8 mouse cellular contexts compared by ENCODE assay signal in genomic region chr19:18420381-18420785, GRCm38 (mm10).
DNase-seq lines count a peak whose midpoint lies in the region; ATAC-seq and TF ChIP-seq lines count a peak whose summit lies in the region.
"Had no signal": no experiment of that assay in that cellular context is flagged by ENCODE, and none has a peak within 500 bp of the region (broad histone marks: within the 10 kb centered on the region; RNA-seq: fewer than 3 reads in every experiment).

No protein-coding gene starts in this region.

- no peaks in the 10 kb centered on the region for H3K9me3 ChIP-seq in embryonic facial prominence, embryonic 13.5 days
- no peaks in the 10 kb centered on the region for H3K9me3 ChIP-seq in limb, embryonic 11.5 days (ENCODE audit: control insufficient read depth, low read length)
- no peaks in the 10 kb centered on the region for H3K9me3 ChIP-seq in forebrain, embryonic 13.5 days (replicated peaks)
- H3K9me3 ChIP-seq: midbrain, embryonic 12.5 days had no signal

- no peak overlapping the region for H3K9ac ChIP-seq in embryonic facial prominence, embryonic 13.5 days
- H3K9ac ChIP-seq in limb, embryonic 11.5 days (ENCODE audit: low read length) = no peak overlapping the region
- H3K9ac ChIP-seq in forebrain, embryonic 13.5 days = no peak overlapping the region
- H3K9ac ChIP-seq: midbrain, embryonic 12.5 days had no signal

- H3K36me3 ChIP-seq in embryonic facial prominence, embryonic 13.5 days = no peaks in the 10 kb centered on the region
- H3K36me3 ChIP-seq in limb, embryonic 11.5 days (ENCODE audit: control insufficient read depth, insufficient read depth, low read length) = no peaks in the 10 kb centered on the region
- H3K36me3 ChIP-seq in forebrain, embryonic 13.5 days (ENCODE audit: poor library complexity, severe bottlenecking) = no peaks in the 10 kb centered on the region
- H3K36me3 ChIP-seq: midbrain, embryonic 12.5 days had no signal

- 18% methylated on average over 9 of the region's 9 CpGs for WGBS in embryonic facial prominence, embryonic 13.5 days
- 19% methylated on average over 9 of the region's 9 CpGs for WGBS in limb, embryonic 11.5 days
- WGBS in forebrain, embryonic 13.5 days = 79% methylated on average over 9 of the region's 9 CpGs

- H3K4me3 ChIP-seq in embryonic facial prominence, embryonic 13.5 days = no peak overlapping the region
- H3K4me3 ChIP-seq in limb, embryonic 11.5 days (ENCODE audit: low read depth, low read length) = no peak overlapping the region
- no peak overlapping the region for H3K4me3 ChIP-seq in forebrain, embryonic 13.5 days
- H3K4me3 ChIP-seq in left cerebral cortex, adult 2 months = no peak overlapping the region
- H3K4me3 ChIP-seq: midbrain, embryonic 12.5 days had no signal

- H3K4me1 ChIP-seq in embryonic facial prominence, embryonic 13.5 days = peaks cover 7% of the 10 kb centered on the region
- peaks cover 2% of the 10 kb centered on the region; the same call in 1 of the 2 replicates for H3K4me1 ChIP-seq in limb, embryonic 11.5 days (ENCODE audit: control insufficient read depth, insufficient read depth, low read length)
- H3K4me1 ChIP-seq in forebrain, embryonic 13.5 days = no peaks in the 10 kb centered on the region
- H3K4me1 ChIP-seq: midbrain, embryonic 12.5 days had no signal

- no peak for TF ChIP-seq CTCF in left cerebral cortex, adult 2 months (IDR thresholded peaks at IDR 0.05)

- 0 out of 2 replicates have a peak overlapping the region, but pooled peaks have one; percentile 1 for H3K27ac ChIP-seq in embryonic facial prominence, embryonic 13.5 days
- no peak overlapping the region for H3K27ac ChIP-seq in limb, embryonic 11.5 days (replicated peaks; ENCODE audit: low read depth, low read length)
- H3K27ac ChIP-seq in forebrain, embryonic 13.5 days = no peak overlapping the region
- no peak overlapping the region for H3K27ac ChIP-seq in left cerebral cortex, adult 2 months
- H3K27ac ChIP-seq: midbrain, embryonic 12.5 days had no signal

- H3K4me2 ChIP-seq in embryonic facial prominence, embryonic 13.5 days = no peak overlapping the region
- H3K4me2 ChIP-seq in limb, embryonic 11.5 days (ENCODE audit: low read depth, severe bottlenecking) = no peak overlapping the region
- H3K4me2 ChIP-seq in forebrain, embryonic 13.5 days = no peak overlapping the region
- H3K4me2 ChIP-seq: midbrain, embryonic 12.5 days had no signal

- no peaks in the 10 kb centered on the region for H3K27me3 ChIP-seq in embryonic facial prominence, embryonic 13.5 days
- no peaks in the 10 kb centered on the region for H3K27me3 ChIP-seq in limb, embryonic 11.5 days (ENCODE audit: control insufficient read depth, insufficient read depth, low read length)
- H3K27me3 ChIP-seq in forebrain, embryonic 13.5 days = no peaks in the 10 kb centered on the region
- H3K27me3 ChIP-seq: midbrain, embryonic 12.5 days had no signal

- intact Hi-C loops in left cerebral cortex, adult 2 months (cut with DNase I) = no loop called here

- peak; percentile 27 for DNase-seq in Muller cell, postnatal 12 days (ENCODE audit: inconsistent ontology term)
- peak; percentile 60 for DNase-seq in adrenal gland, postnatal 10 days
- peak; percentile 68 for DNase-seq in limb, embryonic 11.5 days (ENCODE audit: low spot score)
- no peak for DNase-seq in left cerebral cortex, adult 2 months (ENCODE audit: extremely low spot score in 1 of 2, low spot score in 2 of 2)

- ATAC-seq in embryonic facial prominence, embryonic 13.5 days (ENCODE audit: insufficient number of reproducible peaks, insufficient read depth, low FRiP score, low TSS enrichment, low read depth) = no peak
- ATAC-seq in limb, embryonic 11.5 days (ENCODE audit: insufficient number of reproducible peaks, low FRiP score, low TSS enrichment, low read depth) = no peak
- no peak for ATAC-seq in granulocyte monocyte progenitor cell, adult 5-6 weeks (replicated peaks; ENCODE audit: poor library complexity, severe bottlenecking)
- no peak for ATAC-seq in forebrain, embryonic 13.5 days

Comparison
In these comparisons a context has a peak if more than half of its experiments do, and no peak if none do; other contexts are left out.
1. DNase-seq: peak in Muller cell, postnatal 12 days (single experiment), adrenal gland, postnatal 10 days (single experiment) and limb, embryonic 11.5 days (single experiment); none in left cerebral cortex, adult 2 months (0 of 2).